Mouse (Mus musculus): ENCODE results near the gene Timm50.

Gene Timm50

GRCm38 (mm10) chr7:28326457-28326856 lies 14.6 kb upstream of the Timm50 start:
- DNase-seq (ENCODE audit: low spot score): no peak

GRCm38 (mm10) chr7:28325293-28325692 lies 13.4 kb upstream of the Timm50 start:
- DNase-seq (ENCODE audit: low spot score): no peak

- DNase-seq (ENCODE audit: low spot score): no peak
These were observed 10.3 kb upstream of the Timm50 start for GRCm38 (mm10) chr7:28321974-28322720.

GRCm38 (mm10) chr7:28318714-28319113 lies 6.8 kb upstream of the Timm50 start:
- DNase-seq (ENCODE audit: low spot score): no peak

- DNase-seq (ENCODE audit: low spot score): no peak
These were observed 6.2 kb upstream of the Timm50 start for GRCm38 (mm10) chr7:28318036-28318435.

- no peak for DNase-seq (ENCODE audit: low spot score)
These were observed 534 bp downstream of the Timm50 start for GRCm38 (mm10) chr7:28311151-28311925.

- DNase-seq (ENCODE audit: low spot score): no peak
These were observed 2.1 kb downstream of the Timm50 start for GRCm38 (mm10) chr7:28309737-28310136.

- no peak for DNase-seq (ENCODE audit: low spot score)
These were observed 5.7 kb downstream of the Timm50 start for GRCm38 (mm10) chr7:28306216-28306615.

GRCm38 (mm10) chr7:28305641-28306040 lies 6.2 kb downstream of the Timm50 start:
- DNase-seq (ENCODE audit: low spot score): no peak

GRCm38 (mm10) chr7:28301616-28302433 lies 10.0 kb downstream of the Timm50 start, which contains the start of gene Dll3:
TSS of gene Dll3 (minus strand) at chr7:28302238.
- no peak for DNase-seq (ENCODE audit: low spot score)

GRCm38 (mm10) chr7:28298837-28299625 lies 12.8 kb downstream of the Timm50 start:
- DNase-seq (ENCODE audit: low spot score): no peak

- no peak for DNase-seq (ENCODE audit: low spot score)
These were observed 17.4 kb downstream of the Timm50 start for GRCm38 (mm10) chr7:28294481-28294880.

GRCm38 (mm10) chr7:28290638-28291590 lies 21.0 kb downstream of the Timm50 start, which contains the start of gene Selenov:
TSS of gene Selenov (minus strand) at chr7:28291186.
- no peak for DNase-seq (ENCODE audit: low spot score)

GRCm38 (mm10) chr7:28290165-28290564 lies 21.7 kb downstream of the Timm50 start:
- DNase-seq (ENCODE audit: low spot score): no peak

GRCm38 (mm10) chr7:28280630-28281029 lies 31.2 kb downstream of the Timm50 start:
- no peak for DNase-seq (ENCODE audit: low spot score)

GRCm38 (mm10) chr7:28278279-28278652 lies 33.6 kb downstream of the Timm50 start:
- DNase-seq (ENCODE audit: low spot score): no peak

- peak; percentile 84 for DNase-seq (ENCODE audit: low spot score)
These were observed 34.1 kb downstream of the Timm50 start, which contains the start of gene Eid2b for GRCm38 (mm10) chr7:28277615-28278278. TSS of gene Eid2b (plus strand) at chr7:28277739.

GRCm38 (mm10) chr7:28277237-28277614 lies 34.6 kb downstream of the Timm50 start:
- DNase-seq (ENCODE audit: low spot score): no peak

- DNase-seq (ENCODE audit: low spot score): no peak
These were observed 40.1 kb downstream of the Timm50 start for GRCm38 (mm10) chr7:28271761-28272160.

GRCm38 (mm10) chr7:28269355-28269754 lies 42.5 kb downstream of the Timm50 start:
- no peak for DNase-seq (ENCODE audit: low spot score)

All from spleen, adult 12 weeks (tissue).